Mouse (Mus musculus): ENCODE results near the gene Lamb3.

Gene Lamb3

GRCm38 (mm10) chr1:193343853-193344252 is 136.4 kb downstream of the Lamb3 start:
- no peak for DNase-seq (ENCODE audit: low spot score)

DNA sequence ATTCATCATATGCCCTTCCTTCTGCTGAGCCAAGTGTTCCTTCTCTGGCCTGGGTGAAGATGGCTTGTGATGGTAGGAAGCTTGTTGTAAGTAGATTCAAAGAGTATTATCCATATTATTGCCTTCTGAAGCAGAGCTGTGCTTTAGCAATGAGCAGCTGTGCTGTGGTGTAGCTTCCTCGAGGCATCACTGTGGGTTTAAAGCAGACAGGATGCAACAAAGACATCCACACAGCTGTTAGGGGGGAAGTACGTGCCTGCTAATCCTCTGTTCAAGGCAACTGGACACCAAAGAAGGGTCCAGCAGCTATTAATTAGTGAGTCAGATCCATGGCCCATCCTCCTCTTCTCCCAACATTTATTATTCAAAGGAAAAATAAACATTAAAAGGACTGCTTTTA is 137.5 kb downstream of the Lamb3 start:
- no peak for DNase-seq (ENCODE audit: low spot score)

- DNase-seq (ENCODE audit: low spot score), result no peak
Observed at GRCm38 (mm10) chr1:193346908-193347307, 139.4 kb downstream of the Lamb3 start.

DNA sequence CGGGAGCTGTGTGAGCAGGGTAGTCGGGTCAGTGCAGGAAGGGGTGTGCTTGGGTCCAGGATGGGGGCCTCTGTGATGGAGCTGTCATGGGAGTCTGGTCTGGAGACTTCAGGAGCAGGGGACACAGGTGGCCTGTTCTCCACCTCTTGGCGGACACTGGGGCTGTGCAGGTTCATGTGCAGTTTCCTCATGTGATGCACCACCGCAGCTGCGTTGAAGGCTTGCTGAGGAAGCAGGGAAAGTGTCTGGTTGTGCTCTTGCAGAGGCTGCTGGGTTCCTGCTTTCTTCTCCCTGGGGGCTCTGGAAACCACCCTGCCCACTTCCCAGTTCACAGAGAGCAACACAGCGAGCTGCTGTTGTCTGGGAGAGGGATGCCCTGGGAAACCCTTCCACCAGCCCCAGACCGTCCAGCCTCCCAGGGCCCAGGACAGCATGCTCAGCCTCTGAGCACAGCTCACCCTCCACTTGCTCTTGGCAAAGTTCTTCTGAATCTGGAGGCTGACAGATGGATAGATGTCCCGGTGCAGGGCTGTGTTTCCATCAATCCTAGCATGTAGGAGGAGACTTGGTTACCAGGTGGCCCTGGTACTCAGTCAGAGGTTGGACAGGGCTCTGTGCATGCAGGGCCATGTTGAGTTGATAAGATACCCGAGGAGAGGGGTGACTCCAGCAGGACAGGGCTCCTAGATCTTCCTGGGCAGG is 140.9 kb downstream of the Lamb3 start:
- no peak for DNase-seq (ENCODE audit: low spot score)

DNA sequence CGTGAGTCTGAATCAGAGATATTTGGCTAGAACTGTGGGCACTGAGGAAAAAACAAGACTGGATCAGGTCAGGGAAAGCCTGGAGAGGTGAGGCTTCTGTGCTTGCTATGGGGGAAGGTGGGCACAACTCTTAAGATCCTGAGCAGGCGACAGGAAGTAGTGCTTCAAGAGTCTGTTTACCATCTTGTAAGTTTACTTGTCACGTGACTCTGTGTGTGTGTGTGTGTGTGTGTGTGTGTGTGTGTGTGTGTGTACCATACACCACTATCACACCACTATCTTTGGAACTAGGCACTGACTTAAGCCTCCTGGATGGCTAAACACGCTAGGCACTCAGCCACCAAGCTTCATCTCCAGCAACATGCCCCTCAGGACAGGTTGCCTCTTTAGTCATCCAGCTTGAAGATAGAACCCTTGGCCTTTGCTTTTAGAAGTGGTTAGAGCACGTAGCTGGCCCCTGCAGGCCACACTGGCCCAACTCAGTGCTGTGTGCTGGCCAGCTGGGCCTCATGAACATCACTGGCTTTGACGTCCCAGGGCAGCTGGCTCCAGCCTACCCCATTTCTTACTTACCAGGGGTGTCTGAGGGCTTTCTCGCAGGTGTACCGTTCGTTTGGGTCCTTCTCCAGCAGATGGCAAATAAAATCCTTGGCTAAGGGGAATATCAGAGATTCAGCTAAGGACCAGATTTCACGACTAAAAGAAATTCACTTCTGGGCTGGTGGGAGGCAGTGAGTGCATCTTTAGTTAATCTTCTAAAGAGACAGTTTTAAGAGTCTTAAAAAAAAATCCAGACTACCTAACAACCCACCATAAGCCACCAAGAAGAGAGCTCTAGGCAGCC is 142.4 kb downstream of the Lamb3 start:
- no peak for DNase-seq (ENCODE audit: low spot score)

- no peak for DNase-seq (ENCODE audit: low spot score)
Observed at GRCm38 (mm10) chr1:193350546-193350801, 143.0 kb downstream of the Lamb3 start.

- no peak for DNase-seq (ENCODE audit: low spot score)
Observed at GRCm38 (mm10) chr1:193351583-193351982, 144.1 kb downstream of the Lamb3 start.

GRCm38 (mm10) chr1:193359199-193359598 is 151.7 kb downstream of the Lamb3 start:
- DNase-seq (ENCODE audit: low spot score), result no peak

- DNase-seq (ENCODE audit: low spot score), result no peak
Observed at GRCm38 (mm10) chr1:193361181-193361580, 153.7 kb downstream of the Lamb3 start.

DNA sequence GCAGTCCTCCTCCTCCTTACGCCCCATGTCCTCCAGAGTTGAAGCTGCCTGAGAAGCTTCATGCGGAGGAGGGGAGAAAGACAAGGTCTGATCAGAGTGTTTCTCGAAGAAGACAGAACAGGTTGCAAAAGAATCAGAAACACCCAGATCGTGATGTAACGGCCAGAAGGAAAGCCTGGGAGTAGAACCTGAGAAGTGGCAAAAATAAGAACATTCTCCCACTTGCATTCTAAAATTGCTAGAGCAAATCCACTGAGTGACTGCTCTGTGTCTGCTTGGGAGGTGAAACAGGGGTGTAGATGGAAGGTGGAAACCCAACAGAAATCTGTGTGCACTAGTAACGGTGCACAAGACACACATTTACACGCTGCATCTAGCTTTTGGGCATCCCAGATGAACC is 154.6 kb downstream of the Lamb3 start:
- DNase-seq (ENCODE audit: low spot score), result no peak

- DNase-seq (ENCODE audit: low spot score), result peak; percentile 47
Observed at GRCm38 (mm10) chr1:193363801-193364231, 156.3 kb downstream of the Lamb3 start.

- peak; percentile 12 for DNase-seq (ENCODE audit: low spot score)
Observed at GRCm38 (mm10) chr1:193368055-193368454, 160.6 kb downstream of the Lamb3 start.

DNA sequence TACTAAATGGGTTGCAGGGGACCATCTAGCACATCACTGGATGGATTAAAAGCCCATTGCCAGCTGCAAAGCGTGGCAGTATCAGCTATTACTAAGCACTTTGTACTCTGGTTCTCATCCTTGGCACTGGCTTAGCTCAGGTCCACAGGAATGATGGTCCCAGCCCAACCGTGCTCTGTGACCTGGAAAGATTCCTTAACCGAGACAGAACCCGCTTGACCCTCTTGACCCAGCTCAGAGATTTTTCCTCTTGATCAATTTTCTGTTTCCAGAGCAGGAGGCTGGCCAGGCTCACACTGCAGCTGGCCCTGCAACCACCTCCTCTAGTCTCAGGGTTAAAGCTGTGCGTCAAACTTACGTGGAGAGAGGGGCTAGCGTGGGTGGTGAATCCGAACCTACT is 161.6 kb downstream of the Lamb3 start:
- DNase-seq (ENCODE audit: low spot score), result no peak

GRCm38 (mm10) chr1:193370096-193370495 is 162.6 kb downstream of the Lamb3 start, which contains the start of gene Camk1g:
Gene Camk1g (minus strand): TSS chr1:193370298.
- no peak for DNase-seq (ENCODE audit: low spot score)

DNA sequence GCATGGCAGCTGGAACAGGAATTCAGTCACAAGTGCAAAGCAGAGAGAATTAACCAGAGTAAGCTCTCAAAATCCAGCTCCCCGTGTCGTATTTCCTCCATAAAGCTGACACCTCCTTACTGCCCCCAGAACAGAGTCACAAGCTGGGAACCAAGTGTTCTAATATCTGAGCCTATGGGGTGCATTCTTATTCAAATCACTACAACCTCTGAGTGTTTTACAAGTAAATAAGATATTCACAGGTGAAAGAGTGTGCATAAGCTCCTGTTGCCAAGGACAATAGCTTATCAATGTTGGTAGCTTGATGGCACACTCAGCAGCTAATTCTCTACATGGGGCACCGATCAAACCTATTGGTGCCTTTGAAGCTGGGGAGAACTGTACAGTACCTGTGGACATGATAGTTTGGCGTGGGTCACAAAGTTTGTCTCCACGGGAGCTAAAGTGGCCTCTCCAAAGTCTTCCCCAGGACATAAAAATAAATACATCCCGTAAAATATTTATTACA is 166.5 kb downstream of the Lamb3 start:
- DNase-seq (ENCODE audit: low spot score), result no peak

DNA sequence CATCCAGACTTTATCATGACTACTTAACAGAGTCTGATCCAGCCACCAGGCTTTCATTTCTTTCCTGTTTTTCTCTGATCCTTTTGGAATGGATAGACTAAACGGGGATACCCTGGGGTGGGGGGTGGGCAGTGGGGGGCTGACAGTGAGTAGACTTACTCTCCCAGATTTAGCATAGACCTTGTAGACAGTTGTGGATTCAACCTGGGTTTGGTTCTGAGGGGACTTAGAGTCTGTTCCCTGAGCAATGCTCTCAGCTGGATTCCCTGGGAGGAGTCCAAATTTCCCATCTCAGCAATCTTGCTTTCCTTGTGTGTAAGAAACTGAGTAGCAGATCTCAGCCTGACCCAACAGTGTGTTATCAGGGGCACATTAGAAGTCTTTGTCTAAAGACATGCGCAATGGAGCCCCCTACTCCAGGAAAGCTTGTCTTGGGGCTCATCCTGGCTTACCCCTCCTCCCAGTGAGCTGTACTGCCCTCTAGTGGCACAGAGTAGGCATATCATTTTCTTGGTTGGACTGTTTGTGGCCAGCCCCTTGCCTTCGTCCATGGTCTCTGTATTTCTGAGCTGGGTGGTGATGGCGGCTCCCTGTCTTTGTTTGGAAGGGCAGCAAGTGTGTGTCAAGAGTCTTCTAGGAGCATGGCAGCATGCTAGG is 169.1 kb downstream of the Lamb3 start:
- DNase-seq (ENCODE audit: low spot score), result peak; percentile 13

- no peak for DNase-seq (ENCODE audit: low spot score)
Observed at GRCm38 (mm10) chr1:193379634-193380033, 172.1 kb downstream of the Lamb3 start.

- no peak for DNase-seq (ENCODE audit: low spot score)
Observed at GRCm38 (mm10) chr1:193380877-193381276, 173.4 kb downstream of the Lamb3 start.

GRCm38 (mm10) chr1:193381597-193382404 is 174.3 kb downstream of the Lamb3 start:
- no peak for DNase-seq (ENCODE audit: low spot score)

- DNase-seq (ENCODE audit: low spot score), result no peak
Observed at GRCm38 (mm10) chr1:193382435-193382834, 174.9 kb downstream of the Lamb3 start.

GRCm38 (mm10) chr1:193382841-193383462 is 175.5 kb downstream of the Lamb3 start:
- peak; percentile 25 for DNase-seq (ENCODE audit: low spot score)
